Mouse (Mus musculus): ENCODE results near the gene Tmem238. TPM values are rescaled to one million over a fixed set of nuclear protein-coding genes. Genes with fewer than 3 reads are reported as not detected.
A peak's percentile ranks its signal among the peaks of the same experiment; 100 is the strongest.
"Not testable (repeated sequence)": the region's sequence is repeated elsewhere in the genome, so short reads cannot be mapped to it uniquely, and the experiment has no call there.

The Tmem238 gene
- total RNA-seq, 1 experiment from 2014 or later: 2.2 TPM

DNA sequence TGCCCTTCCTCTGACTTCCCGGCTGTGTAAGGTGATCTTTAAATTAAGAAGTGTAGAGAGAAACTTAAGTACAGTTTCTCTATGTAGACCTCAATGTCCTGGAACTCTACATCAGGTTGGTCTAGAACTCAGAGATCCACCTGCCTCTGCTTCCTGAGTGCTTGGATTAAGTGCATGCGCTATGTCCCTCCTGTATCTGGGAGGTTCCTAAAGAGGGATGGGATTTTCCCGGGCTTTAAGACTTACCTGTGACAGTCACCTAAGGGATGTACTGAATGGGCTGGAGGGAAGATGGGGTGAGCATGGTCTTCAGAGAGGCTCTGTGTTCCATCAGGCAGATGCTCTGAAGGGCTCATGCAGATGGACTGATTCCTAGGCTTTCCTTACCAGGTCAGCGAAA lies 4.2 kb upstream of the Tmem238 start:
- ATAC-seq (ENCODE audit: extremely low read depth, insufficient number of reproducible peaks, low FRiP score, poor library complexity, severe bottlenecking): no peak

DNA sequence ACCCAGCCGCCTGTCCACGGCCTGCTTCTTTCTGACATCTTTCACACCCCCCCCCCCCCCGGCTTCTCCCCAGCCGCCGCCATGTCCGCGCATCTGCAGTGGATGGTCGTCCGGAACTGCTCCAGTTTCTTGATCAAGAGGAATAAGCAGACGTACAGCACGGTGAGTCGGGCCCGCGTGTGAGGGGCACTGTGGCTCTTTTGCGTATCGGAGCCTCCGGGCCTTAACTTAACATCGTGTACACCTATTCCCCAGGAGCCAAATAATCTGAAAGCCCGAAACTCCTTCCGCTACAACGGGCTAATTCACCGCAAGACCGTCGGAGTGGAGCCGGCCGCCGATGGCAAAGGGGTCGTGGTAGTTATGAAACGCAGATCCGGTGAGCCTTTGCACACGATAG lies 3.8 kb upstream of the Tmem238 start:
- ATAC-seq (ENCODE audit: extremely low read depth, insufficient number of reproducible peaks, low FRiP score, poor library complexity, severe bottlenecking): not testable (repeated sequence)

DNA sequence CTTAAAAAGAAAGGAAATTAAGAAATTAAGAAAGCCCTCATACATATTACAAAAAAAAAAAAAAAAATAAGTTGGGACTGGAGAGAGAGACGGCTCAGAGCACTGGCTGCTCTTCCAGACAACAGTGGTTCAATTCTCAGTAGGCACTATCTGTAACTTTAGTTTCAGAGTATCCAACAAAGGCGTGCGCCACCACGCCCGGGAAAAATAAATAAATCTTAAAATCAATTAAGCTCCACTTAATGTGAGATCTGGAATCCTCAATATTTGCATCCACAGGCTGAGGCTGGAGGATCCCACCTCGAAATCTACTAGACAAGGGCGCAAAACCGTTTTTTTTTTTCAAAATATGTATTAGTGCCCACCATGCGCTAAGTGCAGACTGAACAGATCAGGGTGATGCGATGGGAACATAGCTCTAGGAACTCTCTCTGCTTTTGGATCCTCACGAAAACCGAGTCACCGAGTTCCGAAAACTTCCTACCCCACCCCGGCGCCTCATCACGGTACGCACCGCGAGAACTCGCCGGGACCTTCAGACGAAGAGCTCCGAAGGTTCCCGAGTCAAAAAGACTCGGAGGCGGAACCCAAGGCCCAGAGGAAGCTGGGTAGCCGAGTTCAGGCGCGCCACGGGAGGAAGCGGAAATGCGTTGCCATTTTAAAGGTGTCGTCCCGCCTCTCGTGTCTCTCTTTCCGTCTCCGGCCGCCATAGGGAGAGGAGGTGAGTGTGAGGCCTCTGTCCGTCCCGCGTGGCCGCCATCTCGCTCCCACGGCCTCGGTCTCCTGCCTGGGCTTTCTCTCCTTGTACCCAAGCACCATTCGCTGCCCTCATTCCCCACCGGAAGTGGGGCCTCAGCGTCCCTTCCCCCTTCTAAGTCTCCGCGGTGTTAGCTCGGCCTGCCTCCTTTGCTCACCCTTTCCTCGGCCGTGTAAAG lies 3.1 kb upstream of the Tmem238 start, which contains the start of gene Rpl28:
Gene Rpl28 (plus strand): TSS at position 597 of the 935 bp plus-strand sequence.
- ATAC-seq (ENCODE audit: extremely low read depth, insufficient number of reproducible peaks, low FRiP score, poor library complexity, severe bottlenecking): peak; percentile 97

DNA sequence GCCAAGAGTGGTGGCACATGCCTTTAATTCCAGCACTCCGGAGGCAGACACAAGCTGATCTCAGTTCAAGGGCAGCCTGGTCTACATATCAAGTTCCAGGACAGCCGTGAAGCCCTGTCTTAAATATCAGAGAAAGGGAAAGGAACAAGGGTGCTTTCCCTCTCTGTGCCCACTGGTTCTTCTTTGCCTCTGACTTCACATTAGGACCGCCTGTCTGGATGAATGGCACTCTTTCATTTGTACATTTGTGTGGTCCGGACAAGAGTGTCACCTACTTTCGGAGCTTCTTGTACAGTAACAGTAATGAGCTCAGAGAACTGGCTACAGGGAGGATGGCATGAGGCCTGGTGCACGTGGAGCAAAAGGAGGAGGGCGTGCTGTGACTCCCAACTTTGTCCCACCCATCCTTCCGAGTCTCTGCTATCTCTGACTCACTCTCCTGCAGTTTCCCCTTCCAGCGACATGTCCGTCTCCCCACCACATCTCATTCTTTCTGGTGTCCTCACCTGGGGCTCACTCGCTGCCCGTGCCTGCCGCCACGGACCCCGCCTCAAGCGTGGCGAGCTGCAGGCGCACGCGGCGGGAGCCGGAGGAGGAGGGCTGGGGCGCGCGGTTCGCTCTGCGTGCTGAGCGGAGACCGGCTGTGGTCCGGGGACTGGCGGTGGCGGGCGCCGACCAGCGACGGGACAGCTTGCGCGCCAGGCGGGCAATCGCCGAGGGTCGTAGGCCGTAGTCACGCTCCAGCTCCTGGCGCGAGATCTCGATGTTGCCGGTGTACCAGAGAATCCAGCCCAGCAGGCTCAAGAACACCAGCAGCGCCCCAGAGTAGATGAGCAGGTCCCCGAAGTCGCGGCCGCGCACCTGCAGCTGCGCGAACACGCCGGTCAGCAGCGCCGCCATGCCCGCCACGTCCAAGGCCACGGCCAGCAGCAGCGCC lies 689 bp downstream of the Tmem238 start:
- no peak for ATAC-seq (ENCODE audit: extremely low read depth, insufficient number of reproducible peaks, low FRiP score, poor library complexity, severe bottlenecking)

DNA sequence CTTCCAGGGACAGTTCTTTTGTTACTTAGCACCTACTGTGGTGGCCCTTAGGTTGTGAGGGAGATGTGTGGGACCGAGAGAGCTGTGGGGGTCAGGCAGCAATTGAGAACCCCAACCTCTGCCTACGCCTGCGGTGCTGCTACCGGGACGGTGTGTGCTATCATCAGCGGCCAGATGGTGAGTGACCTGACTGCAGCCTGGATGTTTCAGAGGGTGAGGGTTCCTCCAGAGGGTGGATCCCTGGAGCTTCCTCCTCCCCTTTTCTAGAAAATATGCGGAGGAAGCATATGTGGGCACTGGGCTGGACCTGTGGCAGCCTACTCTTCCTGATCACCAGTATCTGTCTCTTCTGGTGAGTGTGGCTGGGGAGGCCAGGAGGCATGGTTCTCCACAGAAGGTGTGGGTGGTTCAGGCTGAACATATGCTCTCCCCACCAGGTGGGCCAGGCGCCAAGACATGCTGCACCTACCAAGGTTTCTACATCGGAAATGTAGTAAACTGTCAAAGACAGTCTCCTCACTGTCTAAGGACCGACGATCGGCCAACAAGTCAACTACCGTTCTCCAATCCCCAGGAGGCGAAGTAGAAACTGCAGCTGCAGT lies 5.7 kb downstream of the Tmem238 start:
- ATAC-seq (ENCODE audit: extremely low read depth, insufficient number of reproducible peaks, low FRiP score, poor library complexity, severe bottlenecking): no peak

DNA sequence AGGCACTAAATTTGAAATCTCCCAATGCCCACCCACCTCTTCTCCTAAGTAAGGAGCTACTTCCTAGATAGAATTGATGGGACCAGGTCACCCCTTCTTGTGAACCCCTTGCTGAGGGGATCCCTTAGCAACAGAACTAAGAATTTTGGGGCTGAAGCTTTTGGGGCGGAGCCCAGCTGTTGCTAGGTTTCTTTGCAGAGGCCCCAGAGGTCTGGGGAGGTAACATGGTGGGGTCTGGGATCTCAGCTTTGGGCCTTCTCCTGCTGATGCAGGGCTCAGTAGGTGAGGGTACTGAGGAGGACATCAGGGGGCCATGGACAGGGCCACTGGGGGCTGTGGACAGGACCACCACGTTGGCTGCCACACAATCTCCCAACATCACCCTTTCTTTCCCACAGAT lies 6.7 kb downstream of the Tmem238 start, which contains the start of the genes Il11 and Tmem190:
Gene Il11 (minus strand): TSS at position 101 of the 400 bp plus-strand sequence.
Gene Tmem190 (plus strand): TSS at position 179 of the 400 bp plus-strand sequence.
- ATAC-seq (ENCODE audit: extremely low read depth, insufficient number of reproducible peaks, low FRiP score, poor library complexity, severe bottlenecking): no peak

DNA sequence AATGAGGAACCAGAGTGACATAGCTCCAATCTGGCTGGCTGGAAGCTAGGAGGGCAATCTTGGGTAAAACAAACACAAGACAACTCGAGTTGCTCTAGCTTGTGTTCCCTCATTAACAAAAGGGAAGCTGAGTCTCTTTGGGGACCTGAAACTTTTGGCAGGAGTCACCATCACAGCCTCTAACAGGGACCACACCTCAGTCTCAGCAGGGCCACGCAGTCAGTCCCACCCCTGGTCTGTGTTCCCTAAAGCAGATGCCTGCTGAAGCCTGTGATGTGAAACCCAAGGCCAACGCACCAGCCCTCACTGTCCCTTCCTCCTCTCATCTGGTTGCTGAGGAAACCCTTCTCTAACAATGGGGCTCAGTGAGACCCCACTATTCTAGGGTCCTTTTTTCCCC lies 7.3 kb downstream of the Tmem238 start:
- ATAC-seq (ENCODE audit: extremely low read depth, insufficient number of reproducible peaks, low FRiP score, poor library complexity, severe bottlenecking): no peak

DNA sequence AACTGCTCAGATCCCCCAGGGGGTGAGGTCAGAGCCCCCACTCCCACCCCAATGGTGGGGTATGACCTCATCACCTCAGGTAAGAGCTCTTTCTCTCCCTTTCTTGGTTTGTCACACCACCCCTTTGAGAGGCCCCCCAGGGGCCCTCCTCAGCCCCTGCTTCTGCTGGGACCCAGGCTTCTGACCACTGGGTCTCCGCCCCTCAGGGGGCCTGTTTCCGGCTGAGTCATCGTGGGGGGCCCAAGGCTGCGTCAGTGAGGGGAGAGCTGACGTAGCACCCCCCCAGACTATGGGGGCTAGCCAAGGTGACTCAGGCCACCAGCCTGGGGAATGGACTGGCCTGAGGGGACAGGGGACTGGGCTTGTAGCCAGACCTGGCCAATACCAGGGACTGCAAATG lies 9.5 kb downstream of the Tmem238 start:
- no peak for ATAC-seq (ENCODE audit: extremely low read depth, insufficient number of reproducible peaks, low FRiP score, poor library complexity, severe bottlenecking)

DNA sequence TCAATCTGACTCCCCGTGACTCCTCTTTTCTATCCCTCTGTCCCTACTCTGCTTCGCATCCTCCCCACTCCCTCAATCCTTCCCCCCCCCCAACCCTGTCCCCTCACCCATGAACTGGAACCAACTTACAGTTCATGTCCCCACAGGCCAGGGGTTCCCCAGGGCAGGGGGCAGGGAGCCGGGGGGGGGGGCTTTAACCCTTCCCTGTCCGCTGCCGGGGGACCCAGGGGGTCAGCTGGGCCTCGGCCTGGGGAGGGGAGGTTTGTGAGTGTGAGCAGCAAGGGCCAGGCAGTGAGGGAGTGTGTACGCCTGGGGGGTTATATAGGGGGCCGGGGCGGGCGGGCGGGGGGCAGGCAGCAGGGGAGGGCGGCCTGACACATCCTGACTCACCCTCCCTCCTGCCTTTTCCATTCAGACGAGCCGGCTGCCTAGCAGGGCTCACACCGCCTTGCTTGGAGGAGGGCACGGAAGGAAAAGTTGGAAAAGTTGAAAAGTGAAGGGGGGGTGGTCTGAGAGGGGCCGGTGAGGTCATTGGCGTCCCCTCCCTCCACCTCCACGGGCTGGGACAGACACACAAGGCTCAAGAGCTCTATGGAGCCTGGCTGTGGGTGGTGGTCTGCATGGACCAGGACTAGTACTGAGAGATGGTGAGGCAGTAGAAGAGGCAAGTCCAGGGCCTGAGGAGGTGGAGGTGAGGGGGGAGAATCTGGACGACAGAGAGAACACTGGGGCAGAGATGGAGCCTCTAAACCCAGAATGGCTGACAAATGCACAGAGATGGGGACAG lies 11.4 kb downstream of the Tmem238 start:
- ATAC-seq (ENCODE audit: extremely low read depth, insufficient number of reproducible peaks, low FRiP score, poor library complexity, severe bottlenecking): no peak

DNA sequence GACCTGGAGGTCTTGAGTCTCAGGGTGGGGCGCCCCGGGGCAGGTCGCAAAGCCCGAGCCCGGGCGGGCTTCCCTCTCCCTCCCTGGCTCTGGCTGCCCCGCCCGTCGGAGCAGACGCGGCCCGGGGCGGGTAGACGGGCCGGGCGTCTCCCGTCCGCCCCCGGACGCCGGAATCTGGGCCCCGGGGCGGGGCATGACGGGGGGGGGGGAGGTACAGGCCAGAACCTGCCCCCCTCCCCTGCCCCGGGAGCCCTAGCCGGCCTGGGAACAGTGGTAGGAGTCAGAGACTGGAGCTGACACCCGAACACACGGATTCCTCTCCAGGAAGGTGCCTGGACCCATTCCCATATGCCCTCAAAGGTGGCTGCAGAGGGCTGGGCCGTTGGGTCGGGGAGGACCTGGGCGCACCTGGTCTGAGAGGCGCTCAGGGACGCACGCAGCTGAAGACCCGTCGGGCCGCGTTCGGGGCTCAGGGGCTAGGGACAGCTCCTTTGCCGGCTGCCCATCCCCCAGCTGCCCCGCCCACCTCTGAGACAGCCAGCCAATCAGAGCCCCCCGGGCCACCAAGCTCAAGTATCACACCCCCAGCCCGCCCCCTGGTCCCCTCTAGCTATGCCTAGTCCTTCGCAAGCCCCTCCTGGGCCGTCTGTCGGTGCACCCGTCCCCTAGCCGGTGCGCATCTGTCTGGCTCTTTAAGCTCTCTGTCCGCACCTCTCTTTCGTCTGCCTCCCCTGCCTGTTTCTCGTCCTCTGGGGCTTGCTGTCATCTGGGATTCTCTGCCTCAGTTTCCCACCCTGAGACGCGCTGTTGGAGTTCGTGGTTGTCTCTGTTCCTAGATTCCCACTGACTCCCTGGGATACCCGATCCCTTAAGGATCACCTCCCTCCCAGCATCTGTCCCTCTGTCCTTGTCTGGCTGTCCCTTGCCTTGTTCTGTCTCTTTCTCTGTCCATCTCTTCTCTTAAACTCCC lies 12.3 kb downstream of the Tmem238 start:
- no peak for ATAC-seq (ENCODE audit: extremely low read depth, insufficient number of reproducible peaks, low FRiP score, poor library complexity, severe bottlenecking)

DNA sequence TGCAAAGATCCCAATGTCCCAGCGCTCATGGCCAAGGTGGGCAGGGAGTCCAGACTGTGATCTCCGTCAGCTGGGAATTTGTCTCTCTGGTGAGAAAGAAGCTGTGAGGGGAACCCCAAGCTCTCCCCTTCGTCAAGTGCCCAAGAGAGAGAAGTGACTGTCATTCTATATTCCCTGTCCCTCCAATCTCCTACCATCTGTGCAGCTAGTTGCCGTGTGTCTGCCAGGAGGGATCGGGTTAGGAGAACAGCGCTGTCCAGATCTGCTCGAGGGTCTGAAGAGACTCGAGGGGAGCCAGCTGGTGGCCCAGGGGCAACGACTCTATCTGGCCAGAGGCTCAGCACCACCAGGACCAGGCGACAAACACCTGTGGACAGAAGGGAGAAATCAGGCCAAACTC lies 13.3 kb downstream of the Tmem238 start:
- ATAC-seq (ENCODE audit: extremely low read depth, insufficient number of reproducible peaks, low FRiP score, poor library complexity, severe bottlenecking): no peak

DNA sequence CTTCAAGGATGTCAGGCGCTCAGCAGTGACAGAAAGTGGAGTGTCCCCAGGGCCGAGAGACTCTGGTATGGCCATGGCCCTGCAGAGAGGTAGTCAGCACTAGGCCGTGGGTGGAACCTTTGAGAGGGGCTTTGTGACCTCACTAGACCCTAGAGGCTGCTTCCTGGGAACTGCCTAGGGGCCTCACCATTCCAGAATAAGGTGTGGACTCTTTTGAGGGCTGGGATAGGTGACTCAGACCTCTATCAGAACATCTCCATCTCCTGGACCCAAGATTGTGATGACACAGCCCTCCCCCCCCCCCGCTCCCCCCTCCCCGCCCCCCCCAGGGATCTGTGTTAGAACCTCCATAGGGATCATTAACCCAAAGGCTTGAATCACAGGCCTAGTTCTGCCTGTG lies 18.3 kb downstream of the Tmem238 start, which contains the start of gene Fam71e2:
Gene Fam71e2 (minus strand): TSS at position 101 of the 400 bp plus-strand sequence.
- no peak for ATAC-seq (ENCODE audit: extremely low read depth, insufficient number of reproducible peaks, low FRiP score, poor library complexity, severe bottlenecking)

DNA sequence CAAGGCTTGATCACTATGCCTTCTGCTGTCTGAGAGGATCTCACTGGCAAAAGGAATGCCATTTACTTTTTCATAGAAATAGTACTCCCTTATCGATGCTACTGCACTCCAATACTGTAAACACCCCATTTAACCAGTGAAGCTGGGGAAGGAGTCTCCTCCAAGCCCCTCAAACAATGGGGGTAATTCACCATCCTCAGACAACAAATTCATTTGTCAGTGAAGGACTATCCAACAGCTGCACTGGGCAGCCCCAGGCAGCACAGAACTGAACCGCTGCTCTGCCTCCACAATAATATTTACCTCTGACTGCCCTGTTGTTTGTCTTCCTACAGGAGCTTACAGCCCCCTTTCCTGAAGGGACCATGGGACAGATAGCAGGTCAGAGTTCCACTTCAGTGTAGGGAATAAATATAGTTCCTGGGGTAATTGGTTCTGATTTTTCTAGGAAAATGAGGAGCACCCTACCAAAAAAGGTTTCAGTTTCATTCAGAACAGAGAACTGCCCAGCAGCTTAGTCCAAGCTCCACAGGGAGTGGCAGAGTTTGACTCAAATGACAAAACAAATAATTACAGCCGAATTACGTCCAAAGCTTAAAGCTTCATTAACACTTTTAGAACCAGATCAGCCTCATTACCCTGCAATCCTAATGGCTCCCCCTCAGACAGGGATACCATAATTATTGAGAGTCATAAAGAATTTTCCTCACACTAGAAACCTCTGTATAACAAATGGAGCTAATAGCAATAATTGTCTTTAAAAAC lies 24.3 kb downstream of the Tmem238 start:
- ATAC-seq (ENCODE audit: extremely low read depth, insufficient number of reproducible peaks, low FRiP score, poor library complexity, severe bottlenecking): no peak

DNA sequence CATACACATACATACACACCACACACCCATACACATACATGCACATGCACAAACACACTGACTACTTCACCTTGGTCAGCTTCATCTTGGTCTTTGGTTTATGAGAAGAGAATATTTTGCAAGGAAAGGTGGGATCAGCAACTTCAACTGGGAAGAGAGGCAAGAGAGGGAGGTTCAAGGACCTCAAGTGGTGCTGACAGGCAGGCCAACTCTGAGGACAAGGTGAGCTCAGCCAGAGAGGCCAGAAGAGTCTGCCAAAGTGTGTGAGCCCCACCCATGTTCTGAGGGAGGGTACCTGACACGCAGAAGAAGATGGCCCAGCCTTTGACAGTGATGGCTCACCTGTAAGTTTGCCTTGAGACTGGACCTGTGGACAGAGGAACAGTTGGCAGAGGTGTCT lies 29.8 kb downstream of the Tmem238 start:
- no peak for ATAC-seq (ENCODE audit: extremely low read depth, insufficient number of reproducible peaks, low FRiP score, poor library complexity, severe bottlenecking)

DNA sequence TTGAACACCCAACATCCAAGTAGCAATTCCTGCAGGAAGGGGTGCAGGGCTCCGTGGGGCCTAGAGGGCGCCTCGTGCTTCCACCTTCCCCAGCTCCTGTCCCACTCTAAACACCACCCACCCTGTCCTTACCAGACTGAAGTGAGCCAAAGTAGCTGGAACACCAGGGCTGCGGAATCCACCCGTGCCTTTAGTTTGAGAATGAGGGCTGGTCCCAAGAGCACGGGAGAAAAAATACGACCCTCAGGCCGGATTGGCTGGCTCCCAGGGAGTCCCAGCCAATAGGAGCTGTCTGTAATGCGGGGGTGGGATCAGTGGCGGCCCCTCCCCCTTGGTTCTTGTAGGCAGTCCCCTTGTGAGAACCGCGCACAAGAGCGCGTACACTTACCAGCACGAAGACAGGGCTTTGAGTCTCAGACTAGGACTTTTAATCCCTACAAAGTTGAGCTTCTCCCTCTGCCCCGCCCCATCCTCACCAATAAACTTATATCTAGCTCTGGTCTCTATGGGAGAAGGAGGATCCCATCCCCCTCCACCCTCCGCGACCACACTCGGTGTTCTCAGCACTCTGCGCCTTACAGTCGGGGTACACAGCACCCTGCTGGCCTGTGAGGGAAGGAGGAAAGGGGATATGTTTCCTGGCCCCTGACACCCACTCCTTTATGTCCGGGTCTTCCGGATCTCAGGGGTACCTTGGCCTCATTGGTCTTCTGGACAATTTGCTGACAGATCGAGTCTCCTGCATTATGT lies 36.5 kb downstream of the Tmem238 start, which contains the start of gene Cox6b2:
Gene Cox6b2 (minus strand): TSS at position 274 of the 750 bp plus-strand sequence.
- ATAC-seq (ENCODE audit: extremely low read depth, insufficient number of reproducible peaks, low FRiP score, poor library complexity, severe bottlenecking): peak; percentile 47; the same call in 1 of the 2 replicates

All from neutrophil, adult 5-6 weeks (primary cell).